Mouse (Mus musculus): ENCODE results near the gene Chrnb2. TPM values are rescaled to one million over a fixed set of nuclear protein-coding genes. Genes with fewer than 3 reads are reported as not detected.

Chrnb2 gene
- polyA plus RNA-seq, 1 experiment from 2014 or later, result 3.2 TPM

DNA sequence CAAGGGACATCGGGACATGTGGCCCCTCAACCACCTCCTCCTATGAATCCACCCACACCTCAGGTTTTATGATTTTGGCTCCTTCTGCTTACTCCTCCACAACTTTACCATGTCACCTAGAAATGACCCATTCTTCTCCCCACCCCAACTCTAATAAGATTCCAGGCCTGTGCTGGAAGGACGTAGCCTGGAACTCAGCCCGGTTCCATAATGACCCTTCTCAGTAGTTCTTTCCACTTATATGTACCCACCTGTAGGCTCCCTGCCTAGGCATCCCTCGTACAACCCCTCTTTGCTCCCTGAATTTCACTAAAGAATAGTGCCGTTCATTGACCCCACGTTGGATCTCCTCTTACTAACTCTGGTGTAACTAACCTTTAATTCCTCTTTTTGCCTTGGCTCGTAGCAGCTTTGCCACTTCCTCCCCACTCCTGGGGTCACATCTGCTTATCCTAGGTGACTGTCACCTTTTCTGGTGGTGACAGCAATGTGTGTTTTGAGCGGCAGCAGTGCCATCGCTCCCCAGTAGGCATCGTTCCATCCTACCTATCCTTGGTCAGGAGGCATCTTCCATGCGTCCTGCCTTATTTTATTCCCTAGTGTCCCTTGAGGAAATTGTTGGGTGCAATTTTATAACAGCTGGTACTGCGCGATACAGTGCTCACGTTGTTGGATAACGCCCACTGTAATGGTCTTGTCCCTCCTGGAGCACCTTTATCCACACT, 10.0 kb upstream of the Chrnb2 start:
- H3K36me3 ChIP-seq, result peaks cover 35% of the 10 kb centered on the region
- peak overlapping the region; percentile 99 for H3K9ac ChIP-seq
- WGBS, result 48% methylated on average over 15 of the region's 15 CpGs
- no peaks in the 10 kb centered on the region for H3K9me3 ChIP-seq
- H3K27ac ChIP-seq, result 0 out of 2 replicates have a peak overlapping the region, but pooled peaks have one; percentile 97
- H3K27me3 ChIP-seq, result no peaks in the 10 kb centered on the region
- H3K4me1 ChIP-seq, result peaks cover 27% of the 10 kb centered on the region
- ATAC-seq (ENCODE audit: insufficient number of reproducible peaks, insufficient read depth, low FRiP score, low TSS enrichment), result no peak
- H3K4me2 ChIP-seq (replicated peaks), result peak overlapping the region; percentile 85
- H3K4me3 ChIP-seq, result peak overlapping the region; percentile 96

DNA sequence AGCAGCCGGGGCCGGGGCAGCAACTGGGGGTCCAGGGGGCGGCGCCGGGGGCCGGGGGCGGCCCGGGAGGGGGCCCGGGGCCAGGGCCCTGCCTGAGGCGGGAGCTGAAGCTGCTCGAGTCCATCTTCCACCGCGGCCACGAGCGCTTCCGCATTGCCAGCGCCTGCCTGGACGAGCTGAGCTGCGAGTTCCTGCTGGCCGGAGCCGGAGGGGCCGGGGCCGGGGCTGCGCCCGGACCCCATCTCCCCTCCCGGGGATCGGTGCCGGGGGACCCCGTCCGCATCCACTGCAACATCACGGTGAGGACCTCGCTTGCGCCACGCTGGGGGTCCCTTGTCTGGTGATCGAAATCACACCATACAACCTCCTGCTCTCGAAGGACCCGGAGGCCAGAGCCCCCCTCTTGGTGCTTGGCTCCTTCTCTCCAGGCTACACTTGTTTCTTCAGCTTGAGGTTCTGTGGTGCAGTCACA, 9.3 kb upstream of the Chrnb2 start:
- WGBS, result 1% methylated on average over 34 of the region's 37 CpGs
- H3K9me3 ChIP-seq, result no peaks in the 10 kb centered on the region
- peaks cover 29% of the 10 kb centered on the region for H3K36me3 ChIP-seq
- peak overlapping the region; percentile 85 for H3K4me2 ChIP-seq (replicated peaks)
- peak; percentile 12; the same call in 1 of the 2 replicates for ATAC-seq (ENCODE audit: insufficient number of reproducible peaks, insufficient read depth, low FRiP score, low TSS enrichment)
- H3K27ac ChIP-seq, result peak overlapping the region; percentile 97
- peak overlapping the region; percentile 99 for H3K9ac ChIP-seq
- peak overlapping the region; percentile 96 for H3K4me3 ChIP-seq
- peaks cover 27% of the 10 kb centered on the region for H3K4me1 ChIP-seq
- no peaks in the 10 kb centered on the region for H3K27me3 ChIP-seq

DNA sequence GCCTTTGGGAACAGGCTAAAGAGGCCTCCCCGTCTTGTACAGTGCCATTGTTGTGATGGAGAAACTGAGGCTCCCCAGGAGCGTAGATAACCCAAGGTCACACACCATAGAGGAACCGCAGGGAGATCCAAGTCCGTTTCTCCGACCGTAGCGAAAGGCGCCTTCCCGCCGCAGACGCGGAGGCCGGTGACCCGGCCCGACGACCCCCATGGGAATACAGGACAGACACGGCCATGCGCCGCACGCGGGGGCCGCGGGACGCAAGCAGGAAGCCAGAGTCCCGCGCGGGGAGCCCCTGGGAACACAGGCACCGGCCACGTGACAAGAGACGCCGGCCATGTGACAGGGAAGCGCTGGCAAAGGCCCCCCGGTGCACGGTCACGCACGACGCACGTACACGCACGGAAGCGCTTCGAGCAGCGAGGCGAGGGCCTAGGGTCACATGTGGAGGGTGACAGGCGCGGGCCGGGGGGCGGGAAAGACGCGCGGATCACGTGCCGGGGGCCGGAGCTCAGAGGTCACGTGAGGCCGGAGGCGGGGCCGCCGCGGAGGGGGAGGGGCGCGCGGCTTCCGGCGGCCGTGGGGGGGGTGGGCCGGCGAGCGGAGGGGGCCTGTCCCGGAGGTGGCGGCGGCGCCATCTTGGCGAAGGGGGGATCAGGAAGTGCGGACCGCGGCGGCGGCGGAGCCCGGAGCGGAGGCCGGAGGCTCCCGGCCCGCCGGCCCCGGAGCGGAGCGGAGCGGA, 8.7 kb upstream of the Chrnb2 start, which contains the start of gene Ube2q1:
Ube2q1 (plus strand) TSS at position 649 of the 742 bp plus-strand sequence.
- Histone ChIP-seq H3K9me3 (no peaks in the 10 kb centered on the region), H3K9ac (peak within 1 kb of the TSS; percentile 99), H3K27me3 (no peaks in the 10 kb centered on the region), H3K4me2 (replicated peaks) (peak within 1 kb of the TSS; percentile 85), H3K36me3 (peaks cover 23% of the 10 kb centered on the region), H3K4me3 (peak within 1 kb of the TSS; percentile 96), H3K27ac (peak within 1 kb of the TSS; percentile 97), H3K4me1 (peaks cover 27% of the 10 kb centered on the region)
- 1% methylated on average over 77 of the region's 90 CpGs for WGBS
- ATAC-seq (ENCODE audit: insufficient number of reproducible peaks, insufficient read depth, low FRiP score, low TSS enrichment), result peak; percentile 93

DNA sequence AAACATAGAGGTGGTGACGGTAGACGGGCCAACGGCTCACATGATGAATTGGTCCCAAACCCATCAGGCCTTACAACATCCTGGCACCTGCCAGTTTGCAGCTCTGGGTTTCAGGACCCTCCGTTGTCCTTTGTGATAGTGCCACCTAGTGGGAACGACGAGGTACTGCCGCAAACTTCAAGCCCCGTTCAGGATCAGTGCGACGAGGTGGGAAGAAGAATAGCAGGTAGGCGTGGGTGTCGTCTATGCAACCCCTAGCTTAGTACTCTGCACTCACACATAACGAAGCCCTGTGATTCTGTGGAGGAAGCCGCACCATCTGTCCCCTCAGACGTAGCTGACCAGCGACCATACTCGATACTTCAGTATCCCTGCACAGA, 8.1 kb upstream of the Chrnb2 start:
- Histone ChIP-seq H3K4me1 (peaks cover 27% of the 10 kb centered on the region), H3K9me3 (no peaks in the 10 kb centered on the region), H3K9ac (peak overlapping the region; percentile 99), H3K4me3 (peak overlapping the region; percentile 96), H3K27me3 (no peaks in the 10 kb centered on the region), H3K4me2 (replicated peaks) (peak overlapping the region; percentile 85), H3K36me3 (peaks cover 17% of the 10 kb centered on the region), H3K27ac (peak overlapping the region; percentile 97)
- ATAC-seq (ENCODE audit: insufficient number of reproducible peaks, insufficient read depth, low FRiP score, low TSS enrichment), result peak; percentile 75
- 2% methylated on average over 17 of the region's 17 CpGs for WGBS

DNA sequence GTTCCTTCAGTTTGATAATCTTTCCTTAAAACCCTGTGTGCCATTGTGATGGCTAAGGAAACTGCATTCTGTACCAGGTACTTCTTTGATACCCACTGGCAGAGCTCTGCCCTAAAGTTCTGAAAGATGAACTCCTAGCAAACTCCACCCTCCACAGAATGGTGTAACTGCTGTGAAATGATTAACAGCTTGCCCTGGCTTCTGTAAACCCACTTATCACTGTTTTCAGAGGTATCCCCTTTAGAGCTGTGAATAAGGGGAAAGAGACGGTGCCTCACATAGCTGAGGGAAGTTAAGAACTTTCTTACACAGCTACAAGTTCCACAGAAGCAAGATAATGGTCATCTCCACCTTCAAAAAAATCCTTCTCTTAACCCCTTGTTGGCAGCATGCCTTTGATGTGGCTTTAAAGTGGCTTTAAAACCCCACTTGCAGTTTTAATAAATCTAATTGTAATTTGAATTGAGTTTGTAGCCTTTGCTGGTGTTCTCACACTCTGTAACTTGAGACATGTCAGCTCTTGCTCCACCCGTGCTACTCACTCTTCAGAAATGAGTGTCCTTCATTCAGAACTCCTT, 6.1 kb upstream of the Chrnb2 start:
- Histone ChIP-seq H3K27ac (no peak overlapping the region), H3K36me3 (no peaks in the 10 kb centered on the region), H3K4me3 (no peak overlapping the region), H3K4me1 (peaks cover 24% of the 10 kb centered on the region), H3K9ac (no peak overlapping the region), H3K9me3 (no peaks in the 10 kb centered on the region), H3K27me3 (no peaks in the 10 kb centered on the region), H3K4me2 (replicated peaks) (no peak overlapping the region)
- WGBS, result 44% methylated on average over 2 of the region's 2 CpGs
- ATAC-seq (ENCODE audit: insufficient number of reproducible peaks, insufficient read depth, low FRiP score, low TSS enrichment), result no peak

DNA sequence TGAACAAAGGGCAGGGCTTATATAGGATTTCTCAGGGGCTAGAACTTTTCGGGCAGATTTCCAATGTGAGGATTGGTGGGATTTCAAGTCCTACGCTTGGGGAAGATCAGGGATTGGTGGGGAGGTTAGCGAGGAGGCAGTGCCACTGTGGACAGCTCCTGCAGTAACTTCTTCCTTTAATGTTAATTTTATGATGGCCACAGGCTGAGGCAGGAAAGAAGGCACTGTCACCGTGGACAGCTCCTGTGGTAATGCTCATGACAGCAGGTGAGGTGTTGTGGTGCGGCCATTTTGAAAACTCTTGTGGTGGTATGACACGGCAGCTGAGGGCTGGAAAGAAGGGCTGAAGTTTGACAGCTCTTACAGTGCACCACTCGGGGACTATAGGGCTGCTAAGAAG, 5.2 kb upstream of the Chrnb2 start:
- H3K27me3 ChIP-seq, result no peaks in the 10 kb centered on the region
- WGBS, result 68% methylated on average over 7 of the region's 7 CpGs
- no peak overlapping the region for H3K27ac ChIP-seq
- no peak overlapping the region for H3K4me2 ChIP-seq (replicated peaks)
- H3K4me3 ChIP-seq, result no peak overlapping the region
- ATAC-seq (ENCODE audit: insufficient number of reproducible peaks, insufficient read depth, low FRiP score, low TSS enrichment), result no peak
- H3K9ac ChIP-seq, result no peak overlapping the region
- no peaks in the 10 kb centered on the region for H3K9me3 ChIP-seq
- H3K36me3 ChIP-seq, result no peaks in the 10 kb centered on the region
- peaks cover 15% of the 10 kb centered on the region for H3K4me1 ChIP-seq

DNA sequence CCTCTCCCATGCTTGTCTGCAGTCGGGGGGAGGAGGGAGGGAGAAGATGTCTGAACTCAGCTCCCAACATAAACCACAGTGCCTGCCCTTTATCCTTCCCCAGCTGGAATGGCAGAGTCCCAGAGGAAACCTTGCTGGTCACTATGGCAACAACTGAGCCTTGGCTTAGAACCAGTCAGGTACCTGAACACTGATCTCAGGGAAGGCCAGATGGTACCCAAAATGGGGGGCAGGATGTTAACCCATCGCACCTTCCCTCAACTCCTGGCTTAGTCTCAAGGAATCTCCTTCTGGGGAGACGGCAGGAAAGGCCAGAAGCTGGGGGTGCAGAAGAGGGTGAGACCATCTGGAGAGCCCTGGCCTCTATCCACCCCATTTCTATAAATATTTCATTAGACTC, 4.6 kb downstream of the Chrnb2 start:
- no peak overlapping the region for H3K9ac ChIP-seq
- H3K9me3 ChIP-seq, result no peaks in the 10 kb centered on the region
- no peak overlapping the region for H3K4me2 ChIP-seq (replicated peaks)
- no peaks in the 10 kb centered on the region for H3K27me3 ChIP-seq
- H3K27ac ChIP-seq, result no peak overlapping the region
- peaks cover 10% of the 10 kb centered on the region; the same call in 1 of the 2 replicates for H3K4me1 ChIP-seq
- no peak for ATAC-seq (ENCODE audit: insufficient number of reproducible peaks, insufficient read depth, low FRiP score, low TSS enrichment)
- H3K4me3 ChIP-seq, result no peak overlapping the region
- no peaks in the 10 kb centered on the region for H3K36me3 ChIP-seq
- WGBS, result 59% methylated on average over 3 of the region's 3 CpGs

DNA sequence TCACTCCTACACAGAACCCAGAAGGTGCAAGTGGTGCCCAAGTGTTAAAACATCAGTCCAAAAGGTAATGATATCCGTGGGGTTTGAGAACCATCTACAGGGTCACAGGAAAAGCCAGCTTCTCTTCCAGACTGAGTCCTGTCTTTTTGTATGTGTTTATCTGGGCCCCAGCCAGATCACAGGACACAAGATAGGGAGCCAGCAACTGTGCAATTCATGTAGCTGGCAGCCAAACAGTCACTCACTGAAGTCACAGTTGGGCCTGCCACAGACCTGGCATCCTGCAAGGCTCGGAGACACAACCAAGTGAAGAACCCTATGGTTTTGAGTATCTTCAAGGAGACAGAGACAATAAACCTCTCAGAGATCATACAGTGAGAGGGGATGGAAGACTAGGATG, 6.6 kb downstream of the Chrnb2 start:
- 0 out of 2 replicates have a peak overlapping the region, but pooled peaks have one; percentile 6 for H3K27ac ChIP-seq
- H3K27me3 ChIP-seq, result no peaks in the 10 kb centered on the region
- WGBS, result 91% methylated on average over 2 of the region's 2 CpGs
- H3K9ac ChIP-seq, result no peak overlapping the region
- no peak overlapping the region for H3K4me3 ChIP-seq
- H3K36me3 ChIP-seq, result no peaks in the 10 kb centered on the region
- H3K9me3 ChIP-seq, result no peaks in the 10 kb centered on the region
- no peaks in the 10 kb centered on the region for H3K4me1 ChIP-seq
- no peak for ATAC-seq (ENCODE audit: insufficient number of reproducible peaks, insufficient read depth, low FRiP score, low TSS enrichment)
- no peak overlapping the region for H3K4me2 ChIP-seq (replicated peaks)

DNA sequence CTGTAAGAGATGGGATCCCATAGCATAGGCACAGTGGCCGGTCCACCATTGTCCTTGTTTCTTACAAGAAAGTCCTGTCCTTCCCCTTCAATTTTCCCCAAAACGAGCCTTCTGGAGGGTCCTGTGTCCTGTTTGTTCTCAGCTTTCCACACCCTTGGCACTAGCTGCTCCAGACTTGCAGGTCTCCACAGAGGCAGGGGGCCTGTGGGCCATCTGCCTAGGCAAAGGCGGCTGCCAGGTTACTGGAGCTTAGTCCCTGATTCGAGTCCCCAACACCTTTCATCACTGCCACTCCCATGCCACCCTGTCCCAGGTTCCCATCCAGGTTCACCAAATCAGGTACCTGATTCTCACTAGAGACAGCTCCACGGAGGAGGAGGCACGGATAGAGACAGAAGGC, 9.1 kb downstream of the Chrnb2 start:
- Histone ChIP-seq H3K4me1 (no peaks in the 10 kb centered on the region), H3K27ac (no peak overlapping the region), H3K9ac (no peak overlapping the region), H3K36me3 (peaks cover 23% of the 10 kb centered on the region), H3K4me2 (replicated peaks) (no peak overlapping the region), H3K4me3 (no peak overlapping the region), H3K27me3 (no peaks in the 10 kb centered on the region), H3K9me3 (no peaks in the 10 kb centered on the region)
- WGBS, result 79% methylated on average over 6 of the region's 6 CpGs
- no peak for ATAC-seq (ENCODE audit: insufficient number of reproducible peaks, insufficient read depth, low FRiP score, low TSS enrichment)

DNA sequence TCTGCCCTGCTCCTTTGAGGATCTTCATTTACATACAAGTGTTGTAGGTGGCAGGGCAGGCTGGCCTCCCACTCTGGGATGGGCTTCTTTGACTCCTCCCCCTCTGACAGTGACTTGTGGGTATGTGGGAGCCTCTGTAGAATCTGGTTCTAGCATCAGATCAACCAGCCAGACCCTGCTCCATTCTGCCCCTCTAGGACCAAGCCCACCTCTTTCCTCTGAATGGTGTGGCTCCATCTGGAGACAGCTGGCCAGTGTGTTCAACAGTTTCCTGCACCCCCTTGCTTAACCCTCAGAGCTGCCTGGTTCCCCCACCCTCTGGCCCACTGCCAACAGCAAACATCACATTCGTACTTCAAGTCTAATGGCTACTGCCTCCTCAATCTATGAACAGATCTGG, 12.1 kb downstream of the Chrnb2 start:
- no peak overlapping the region for H3K27ac ChIP-seq
- ATAC-seq (ENCODE audit: insufficient number of reproducible peaks, insufficient read depth, low FRiP score, low TSS enrichment), result no peak
- WGBS, result 64% methylated on average over 1 of the region's 1 CpGs
- no peaks in the 10 kb centered on the region for H3K9me3 ChIP-seq
- no peak overlapping the region for H3K4me2 ChIP-seq (replicated peaks)
- H3K9ac ChIP-seq, result no peak overlapping the region
- H3K36me3 ChIP-seq, result peaks cover 51% of the 10 kb centered on the region
- H3K4me1 ChIP-seq, result no peaks in the 10 kb centered on the region
- H3K4me3 ChIP-seq, result no peak overlapping the region
- no peaks in the 10 kb centered on the region for H3K27me3 ChIP-seq

DNA sequence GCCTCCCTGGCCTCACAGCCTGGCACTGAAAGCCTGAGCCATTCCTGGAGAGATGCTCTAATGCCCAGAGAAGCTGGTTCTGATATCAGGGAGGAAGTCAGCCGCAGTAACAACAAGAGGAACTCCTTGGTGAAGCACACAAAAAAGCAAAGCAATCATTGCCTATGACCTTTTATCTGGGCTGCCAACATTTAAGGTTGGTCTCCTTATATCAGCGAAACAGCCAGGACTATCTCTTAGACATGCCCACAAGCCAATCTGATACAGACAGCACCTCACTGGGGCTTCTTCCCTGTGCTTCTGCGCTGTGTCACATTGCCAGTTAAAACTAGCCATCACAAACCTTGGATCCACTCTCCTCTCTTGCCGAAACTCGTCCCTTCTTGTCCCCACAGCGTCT, 25.9 kb downstream of the Chrnb2 start:
- ATAC-seq (ENCODE audit: insufficient number of reproducible peaks, insufficient read depth, low FRiP score, low TSS enrichment), result no peak
- Histone ChIP-seq H3K4me2 (replicated peaks) (no peak overlapping the region), H3K9ac (no peak overlapping the region), H3K36me3 (peaks cover 28% of the 10 kb centered on the region), H3K4me3 (no peak overlapping the region), H3K27ac (no peak overlapping the region), H3K4me1 (no peaks in the 10 kb centered on the region), H3K9me3 (no peaks in the 10 kb centered on the region), H3K27me3 (no peaks in the 10 kb centered on the region)
- 94% methylated on average over 6 of the region's 6 CpGs for WGBS
